Mouse (Mus musculus) olfactory bulb, adult 2 months (tissue): ENCODE results near the gene Slc10a1. TPM values are rescaled to one million over a fixed set of nuclear protein-coding genes. Genes with fewer than 3 reads are reported as not detected.

ENCODE experiments used
- H3K27ac ChIP-seq: fragments of 200-500 bp; 2 replicates; pipeline ENCODE4 v1.5.1; 2012; ENCODE audit warnings: low read depth, low read length; ENCODE audit not compliant: insufficient read depth
- H3K4me1 ChIP-seq: fragments of 200-500 bp; 2 replicates; pipeline ENCODE4 v1.6.1; 2012; ENCODE audit warnings: low read length; ENCODE audit not compliant: control insufficient read depth, insufficient read depth
- H3K4me3 ChIP-seq: fragments of 200-500 bp; 2 replicates; pipeline ENCODE4 v1.5.1; 2012; ENCODE audit warnings: mild to moderate bottlenecking, low read depth, low read length, moderate library complexity; ENCODE audit not compliant: insufficient read depth
- CTCF ChIP-seq: fragments of 200-500 bp; IDR thresholded peaks from 2 replicates; pipeline ENCODE4 v1.5.1; 2012; ENCODE audit warnings: low read depth, mild to moderate bottlenecking, low read length, moderate library complexity; ENCODE audit not compliant: insufficient read depth
- POLR2A ChIP-seq: fragments of 200-500 bp; IDR thresholded peaks from 2 replicates; pipeline ENCODE4 v1.6.1; 2012; ENCODE audit warnings: mild to moderate bottlenecking, low read depth, low read length, moderate library complexity; ENCODE audit not compliant: insufficient read depth
- WGBS: fragments of 180-500 bp; shearing (Covaris S2); methylation state at CpG from one replicate; pipeline ENCODE4 v1.1.7; 2018; 5-methylcytosine and 5-hydroxymethylcytosine counted together
- polyA plus RNA-seq: library from polyadenylated mRNA; stranded (reverse); fragments of >200 nt; gene quantifications from 2 replicates; pipeline ENCODE4 v1.2.4, GENCODE M21; 2012; ENCODE audit warnings: low replicate concordance; ENCODE audit not compliant: missing spikeins, insufficient read depth, insufficient read length

Gene Slc10a1
- polyA plus RNA-seq, 1 experiment = not detected

GRCm38 (mm10) chr12:80995326-80995725 lies 26.8 kb upstream of the Slc10a1 start:
- TF ChIP-seq CTCF = no peak
- TF ChIP-seq POLR2A = no peak
- H3K4me1 ChIP-seq = peaks cover 15% of the 10 kb centered on the region

GRCm38 (mm10) chr12:80993773-80994172 lies 25.3 kb upstream of the Slc10a1 start:
- TF ChIP-seq CTCF (no peak), POLR2A (no peak)
- Histone ChIP-seq H3K4me3 (no peak overlapping the region), H3K27ac (no peak overlapping the region), H3K4me1 (peaks cover 12% of the 10 kb centered on the region)
- 92% methylated on average over 1 of the region's 1 CpGs for whole genome bisulfite sequencing

More at GRCm38 (mm10) chr12:80995326-80995725, 26.8 kb upstream of the Slc10a1 start:
- Histone ChIP-seq H3K27ac (no peak overlapping the region), H3K4me3 (no peak overlapping the region)
- WGBS = 84% methylated on average over 4 of the region's 4 CpGs

GRCm38 (mm10) chr12:80992540-80993122 lies 24.1 kb upstream of the Slc10a1 start:
- WGBS = 77% methylated on average over 8 of the region's 8 CpGs
- Histone ChIP-seq H3K4me3 (no peak overlapping the region), H3K4me1 (peaks cover 5% of the 10 kb centered on the region), H3K27ac (no peak overlapping the region)
- TF ChIP-seq POLR2A (no peak), CTCF (no peak)

GRCm38 (mm10) chr12:80991806-80992205 lies 23.3 kb upstream of the Slc10a1 start:
- no peak for TF ChIP-seq POLR2A
- TF ChIP-seq CTCF = no peak
- Histone ChIP-seq H3K4me3 (no peak overlapping the region), H3K4me1 (0 out of 2 replicates have a peak, but pooled peaks cover 2% of the 10 kb centered on the region), H3K27ac (no peak overlapping the region)
- 86% methylated on average over 10 of the region's 10 CpGs for WGBS

GRCm38 (mm10) chr12:80990901-80991445 lies 22.5 kb upstream of the Slc10a1 start:
- Histone ChIP-seq H3K4me3 (no peak overlapping the region), H3K4me1 (0 out of 2 replicates have a peak, but pooled peaks cover 2% of the 10 kb centered on the region), H3K27ac (no peak overlapping the region)
- WGBS = 62% methylated on average over 13 of the region's 13 CpGs
- no peak for TF ChIP-seq CTCF
- TF ChIP-seq POLR2A = no peak

- no peak for TF ChIP-seq CTCF
- no peak for TF ChIP-seq POLR2A
- 85% methylated on average over 3 of the region's 3 CpGs for WGBS
- 0 out of 2 replicates have a peak, but pooled peaks cover 2% of the 10 kb centered on the region for H3K4me1 ChIP-seq
- no peak overlapping the region for H3K4me3 ChIP-seq
- no peak overlapping the region for H3K27ac ChIP-seq
Measured at GRCm38 (mm10) chr12:80988286-80988685, 19.8 kb upstream of the Slc10a1 start.

GRCm38 (mm10) chr12:80986628-80987027 lies 18.1 kb upstream of the Slc10a1 start:
- H3K4me3 ChIP-seq = no peak overlapping the region
- WGBS = 90% methylated on average over 4 of the region's 4 CpGs
- H3K27ac ChIP-seq = no peak overlapping the region
- 0 out of 2 replicates have a peak, but pooled peaks cover 2% of the 10 kb centered on the region for H3K4me1 ChIP-seq
- TF ChIP-seq CTCF (no peak), POLR2A (no peak)

- Histone ChIP-seq H3K4me1 (no peaks in the 10 kb centered on the region), H3K27ac (no peak overlapping the region), H3K4me3 (no peak overlapping the region)
- no peak for TF ChIP-seq CTCF
- TF ChIP-seq POLR2A = no peak
- 39% methylated on average over 9 of the region's 9 CpGs for WGBS
Measured at GRCm38 (mm10) chr12:80983695-80984094, 15.2 kb upstream of the Slc10a1 start.

GRCm38 (mm10) chr12:80982326-80982725 lies 13.8 kb upstream of the Slc10a1 start:
- Histone ChIP-seq H3K4me1 (no peaks in the 10 kb centered on the region), H3K4me3 (no peak overlapping the region), H3K27ac (no peak overlapping the region)
- WGBS = under 1% methylated on average over 7 of the region's 7 CpGs
- TF ChIP-seq POLR2A (no peak), CTCF (peak; percentile 81)
